Mouse (Mus musculus) midbrain, embryonic 15.5 days (tissue): Measurements from ENCODE around the gene Mettl23. TPM values are rescaled to one million over a fixed set of nuclear protein-coding genes. Genes with fewer than 3 reads are reported as not detected.
"Not testable (repeated sequence)": the region's sequence is repeated elsewhere in the genome, so short reads cannot be mapped to it uniquely, and the experiment has no call there.

Experiments
- ATAC-seq: fragments of 200-750 bp; cut with Nextera tagmentation; replicated peaks from 2 replicates; pipeline ENCODE4 v1.8.0; 2017; ENCODE audit warnings: moderate TSS enrichment
- H3K27ac ChIP-seq: fragments of 300-500 bp; sonication (generic); 2 replicates; pipeline ENCODE4 v1.5.1; 2015; ENCODE audit warnings: mild to moderate bottlenecking, inconsistent platforms
- H3K27me3 ChIP-seq: fragments of 300-500 bp; sonication (generic); replicated peaks from 2 replicates; pipeline ENCODE4 v1.6.1; 2015; ENCODE audit warnings: inconsistent platforms
- H3K36me3 ChIP-seq: fragments of 300-500 bp; sonication (generic); replicated peaks from 2 replicates; pipeline ENCODE4 v1.6.1; 2015; ENCODE audit warnings: inconsistent platforms
- H3K4me1 ChIP-seq: fragments of 300-500 bp; sonication (generic); 2 replicates; pipeline ENCODE4 v1.6.1; 2015; ENCODE audit warnings: inconsistent platforms
- H3K4me2 ChIP-seq: fragments of 300-500 bp; sonication (generic); 2 replicates; pipeline ENCODE4 v1.6.1; 2015; ENCODE audit warnings: inconsistent platforms, mild to moderate bottlenecking, moderate library complexity
- H3K4me3 ChIP-seq: fragments of 300-500 bp; sonication (generic); 2 replicates; pipeline ENCODE4 v1.5.1; 2015; ENCODE audit warnings: mild to moderate bottlenecking, inconsistent platforms
- H3K9ac ChIP-seq: fragments of 300-500 bp; sonication (generic); 2 replicates; pipeline ENCODE4 v1.6.1; 2015; ENCODE audit warnings: mild to moderate bottlenecking, inconsistent platforms
- H3K9me3 ChIP-seq: fragments of 300-500 bp; sonication (generic); 2 replicates; pipeline ENCODE4 v1.6.1; 2016; ENCODE audit warnings: inconsistent platforms
- WGBS: fragments of 180-500 bp; shearing (Covaris S2); methylation state at CpG from one replicate; pipeline ENCODE4 v1.1.7; 2015; ENCODE audit warnings: mixed read lengths; 5-methylcytosine and 5-hydroxymethylcytosine counted together
- polyA plus RNA-seq: library from polyadenylated mRNA; unstranded; fragments of >200 nt; fragmentation: Nextera tagmentation; extraction: Ambion mirVana; gene quantifications from 2 replicates; pipeline ENCODE4 v1.2.1, GENCODE M21; 2015

The Mettl23 gene
- polyA plus RNA-seq, 1 experiment from 2014 or later: 64.6 TPM

DNA sequence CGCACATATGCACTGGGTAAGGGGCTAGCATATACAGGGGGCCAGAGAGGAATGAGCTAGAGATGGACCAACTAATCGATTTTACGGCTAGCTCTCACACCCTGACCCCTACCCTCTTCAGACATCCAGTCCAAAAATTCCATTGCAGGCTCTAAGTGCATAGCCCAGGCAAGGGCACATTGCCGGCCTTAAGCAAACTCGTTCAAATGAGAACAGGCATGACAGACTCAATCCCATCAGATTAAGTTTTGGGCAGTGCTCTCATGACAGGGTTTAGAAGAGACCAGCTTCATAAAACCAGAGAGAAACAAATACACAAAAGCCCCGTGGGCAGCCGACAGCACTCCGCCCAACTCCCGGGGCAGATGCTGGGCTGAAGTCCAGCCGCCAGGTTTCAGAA is 20.9 kb upstream of the Mettl23 start:
- H3K4me3 ChIP-seq: no peak overlapping the region
- H3K4me1 ChIP-seq: peaks cover 23% of the 10 kb centered on the region
- no peak for ATAC-seq
- WGBS: 53% methylated on average over 10 of the region's 10 CpGs
- H3K9me3 ChIP-seq: no peaks in the 10 kb centered on the region
- no peaks in the 10 kb centered on the region for H3K27me3 ChIP-seq
- H3K9ac ChIP-seq: no peak overlapping the region
- H3K36me3 ChIP-seq: no peaks in the 10 kb centered on the region
- H3K4me2 ChIP-seq: no peak overlapping the region
- H3K27ac ChIP-seq: no peak overlapping the region

DNA sequence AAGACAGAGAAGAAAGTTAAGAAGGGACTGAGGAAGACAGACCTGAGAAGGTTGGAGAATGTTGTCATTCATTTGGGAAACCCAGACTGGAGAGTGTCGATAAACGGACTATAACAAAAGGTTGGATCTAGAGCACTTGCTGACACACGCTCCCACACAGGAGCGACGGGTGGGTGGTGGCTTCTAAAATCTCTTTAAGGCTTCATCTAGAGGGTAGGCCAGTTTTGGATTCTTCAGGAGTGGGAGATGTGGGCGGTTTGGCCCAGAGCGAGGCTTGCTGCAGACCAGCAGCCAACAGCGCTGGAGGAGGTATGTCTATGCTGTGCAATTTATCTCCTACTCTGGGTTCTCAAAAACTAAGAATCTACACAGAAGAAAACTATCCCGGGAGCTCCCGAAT is 20.5 kb upstream of the Mettl23 start:
- H3K4me2 ChIP-seq: no peak overlapping the region
- 88% methylated on average over 10 of the region's 10 CpGs for WGBS
- H3K36me3 ChIP-seq: no peaks in the 10 kb centered on the region
- H3K4me1 ChIP-seq: peaks cover 27% of the 10 kb centered on the region
- H3K9ac ChIP-seq: no peak overlapping the region
- no peak overlapping the region for H3K27ac ChIP-seq
- H3K27me3 ChIP-seq: no peaks in the 10 kb centered on the region
- ATAC-seq: no peak
- H3K4me3 ChIP-seq: no peak overlapping the region
- no peaks in the 10 kb centered on the region for H3K9me3 ChIP-seq

- Histone ChIP-seq H3K9me3 (no peaks in the 10 kb centered on the region), H3K36me3 (no peaks in the 10 kb centered on the region), H3K27me3 (no peaks in the 10 kb centered on the region), H3K9ac (no peak overlapping the region), H3K27ac (no peak overlapping the region), H3K4me2 (no peak overlapping the region), H3K4me1 (peaks cover 31% of the 10 kb centered on the region), H3K4me3 (no peak overlapping the region)
- ATAC-seq: no peak
- 95% methylated on average over 2 of the region's 2 CpGs for WGBS
Measured at GRCm38 (mm10) chr11:116823255-116823654, 19.8 kb upstream of the Mettl23 start.

- H3K9ac ChIP-seq, H3K27me3 ChIP-seq, ATAC-seq, H3K4me2 ChIP-seq, H3K4me3 ChIP-seq, H3K9me3 ChIP-seq, H3K27ac ChIP-seq, H3K36me3 ChIP-seq: not testable (repeated sequence)
- H3K4me1 ChIP-seq: peaks cover 34% of the 10 kb centered on the region
- WGBS: 95% methylated on average over 10 of the region's 10 CpGs
Measured at GRCm38 (mm10) chr11:116823885-116824284, 19.2 kb upstream of the Mettl23 start.

- H3K4me2 ChIP-seq: peak overlapping the region; percentile 5; the same call in 1 of the 2 replicates
- no peaks in the 10 kb centered on the region for H3K27me3 ChIP-seq
- no peak overlapping the region for H3K9ac ChIP-seq
- H3K36me3 ChIP-seq: no peaks in the 10 kb centered on the region
- no peaks in the 10 kb centered on the region for H3K9me3 ChIP-seq
- no peak for ATAC-seq
- 29% methylated on average over 5 of the region's 5 CpGs for WGBS
- peaks cover 34% of the 10 kb centered on the region for H3K4me1 ChIP-seq
- H3K4me3 ChIP-seq: no peak overlapping the region
- H3K27ac ChIP-seq: peak overlapping the region; percentile 31; the same call in 1 of the 2 replicates
Measured at GRCm38 (mm10) chr11:116825230-116825629, 17.8 kb upstream of the Mettl23 start.

DNA sequence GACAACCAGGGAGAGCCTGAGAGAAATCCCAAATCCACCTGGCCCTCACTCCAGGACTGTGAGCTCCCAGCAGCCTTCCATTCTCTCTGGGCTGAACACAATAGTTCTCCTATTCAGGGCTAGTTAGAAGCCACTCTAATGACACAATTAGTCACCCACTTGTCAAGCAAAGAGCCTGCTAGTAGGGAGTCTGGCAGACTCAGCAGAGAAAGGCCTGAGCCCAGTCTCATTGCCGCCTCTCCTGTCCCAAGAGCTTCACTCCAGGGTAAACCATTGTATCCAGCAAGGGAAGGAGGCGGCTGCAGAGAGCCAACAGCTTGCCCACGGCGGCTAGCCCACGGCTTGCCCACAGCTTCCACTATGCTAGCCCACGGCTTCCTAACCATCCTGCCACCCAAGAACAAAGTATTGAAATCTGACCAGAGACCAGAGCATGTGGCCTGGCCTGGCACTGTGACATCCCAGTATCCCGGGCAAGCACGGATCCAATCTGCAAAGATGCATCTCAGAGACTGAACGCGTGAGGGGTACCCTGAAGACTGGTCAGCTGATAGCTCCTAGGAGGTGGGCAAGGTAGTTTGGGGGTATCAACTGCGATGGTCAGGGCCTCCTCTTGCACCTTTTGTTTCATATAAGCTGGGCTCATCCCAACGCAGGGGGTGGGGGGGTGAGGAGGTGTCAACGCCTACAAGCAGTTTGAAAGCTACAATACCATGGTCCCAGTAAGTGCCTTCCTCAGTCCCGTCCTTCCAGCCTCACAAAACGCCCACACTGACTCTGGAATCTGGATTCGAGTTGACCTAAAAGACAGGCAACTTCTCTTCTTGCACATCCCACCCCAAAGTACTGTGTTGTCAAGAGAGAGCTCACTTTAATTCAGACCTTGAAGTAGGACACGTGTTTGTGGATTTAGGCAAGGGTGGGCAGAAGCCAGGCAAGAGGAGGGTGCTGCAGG is 16.3 kb upstream of the Mettl23 start:
- Histone ChIP-seq H3K9me3 (no peaks in the 10 kb centered on the region), H3K27me3 (no peaks in the 10 kb centered on the region), H3K9ac (peak overlapping the region; percentile 68), H3K4me2 (peak overlapping the region; percentile 86), H3K4me1 (peaks cover 34% of the 10 kb centered on the region), H3K27ac (peak overlapping the region; percentile 31; the same call in 1 of the 2 replicates), H3K4me3 (peak overlapping the region; percentile 47), H3K36me3 (no peaks in the 10 kb centered on the region)
- no peak for ATAC-seq
- WGBS: 13% methylated on average over 17 of the region's 17 CpGs

- peak within 1 kb of the TSS; percentile 31; the same call in 1 of the 2 replicates for H3K27ac ChIP-seq
- H3K4me1 ChIP-seq: peaks cover 32% of the 10 kb centered on the region
- H3K4me2 ChIP-seq: peak within 1 kb of the TSS; percentile 86
- under 1% methylated on average over 69 of the region's 71 CpGs for WGBS
- no peaks in the 10 kb centered on the region for H3K36me3 ChIP-seq
- peak; percentile 37; the same call in 1 of the 2 replicates for ATAC-seq
- peak within 1 kb of the TSS; percentile 47 for H3K4me3 ChIP-seq
- H3K9me3 ChIP-seq: no peaks in the 10 kb centered on the region
- peak within 1 kb of the TSS; percentile 68 for H3K9ac ChIP-seq
- no peaks in the 10 kb centered on the region for H3K27me3 ChIP-seq
Measured at GRCm38 (mm10) chr11:116827534-116828165, 15.4 kb upstream of the Mettl23 start, which contains the start of gene Mxra7. Gene Mxra7, minus strand, starts transcription at chr11:116828046.

DNA sequence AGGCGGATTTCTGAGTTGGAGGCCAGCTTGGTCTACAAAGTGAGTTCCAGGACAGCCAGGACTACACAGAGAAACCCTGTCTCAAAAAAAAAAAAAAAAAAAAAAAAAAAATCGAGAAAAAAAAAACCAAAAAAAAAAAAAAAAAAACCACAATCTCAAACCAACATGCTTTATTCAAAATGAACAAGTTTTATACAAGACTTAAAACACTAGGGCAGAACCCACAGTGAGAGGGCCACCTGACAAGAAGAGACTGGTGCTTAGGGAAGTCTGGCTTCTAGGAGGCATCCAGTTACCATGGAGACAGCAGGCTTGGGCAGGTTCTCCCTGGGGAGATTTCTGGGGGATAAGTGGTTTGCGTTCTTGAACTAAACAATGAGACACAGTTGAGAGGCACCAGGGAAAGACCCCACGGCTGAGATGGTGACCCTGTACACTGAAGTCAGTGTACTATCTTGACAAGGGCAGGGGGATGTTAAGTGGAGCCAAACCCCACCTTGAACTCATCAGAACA is 10.8 kb upstream of the Mettl23 start:
- H3K9ac ChIP-seq: no peak overlapping the region
- peak overlapping the region; percentile 10; the same call in 1 of the 2 replicates for H3K27ac ChIP-seq
- H3K9me3 ChIP-seq: no peaks in the 10 kb centered on the region
- H3K4me1 ChIP-seq: peaks cover 15% of the 10 kb centered on the region
- H3K27me3 ChIP-seq: no peaks in the 10 kb centered on the region
- H3K4me3 ChIP-seq: no peak overlapping the region
- H3K4me2 ChIP-seq: no peak overlapping the region
- no peak for ATAC-seq
- H3K36me3 ChIP-seq: peaks cover 29% of the 10 kb centered on the region
- WGBS: 24% methylated on average over 4 of the region's 4 CpGs

DNA sequence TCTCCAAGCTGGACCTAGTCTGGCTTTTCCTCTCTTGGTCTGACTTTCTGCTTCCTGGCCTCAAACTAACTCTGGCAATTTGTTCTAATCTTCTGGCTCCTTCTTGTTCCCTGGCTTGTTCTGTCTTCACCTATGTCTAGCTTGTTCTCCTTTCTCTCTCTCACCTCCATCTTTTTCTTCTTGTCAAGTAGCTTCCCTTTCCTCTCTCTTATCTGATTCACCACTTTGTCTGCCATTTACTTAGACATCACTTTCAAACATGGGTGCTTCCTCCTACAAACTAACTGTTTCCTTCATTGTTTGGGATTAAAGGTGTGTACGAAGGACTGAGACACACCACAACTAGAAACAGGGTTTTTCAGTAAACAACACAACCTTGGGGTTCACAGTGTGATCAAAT is 8.1 kb upstream of the Mettl23 start:
- ATAC-seq: no peak
- H3K9ac ChIP-seq: no peak overlapping the region
- no peak overlapping the region for H3K4me3 ChIP-seq
- WGBS: 96% methylated on average over 1 of the region's 1 CpGs
- peaks cover 47% of the 10 kb centered on the region for H3K36me3 ChIP-seq
- no peaks in the 10 kb centered on the region for H3K9me3 ChIP-seq
- no peaks in the 10 kb centered on the region for H3K27me3 ChIP-seq
- peaks cover 15% of the 10 kb centered on the region for H3K4me1 ChIP-seq
- no peak overlapping the region for H3K27ac ChIP-seq
- no peak overlapping the region for H3K4me2 ChIP-seq

DNA sequence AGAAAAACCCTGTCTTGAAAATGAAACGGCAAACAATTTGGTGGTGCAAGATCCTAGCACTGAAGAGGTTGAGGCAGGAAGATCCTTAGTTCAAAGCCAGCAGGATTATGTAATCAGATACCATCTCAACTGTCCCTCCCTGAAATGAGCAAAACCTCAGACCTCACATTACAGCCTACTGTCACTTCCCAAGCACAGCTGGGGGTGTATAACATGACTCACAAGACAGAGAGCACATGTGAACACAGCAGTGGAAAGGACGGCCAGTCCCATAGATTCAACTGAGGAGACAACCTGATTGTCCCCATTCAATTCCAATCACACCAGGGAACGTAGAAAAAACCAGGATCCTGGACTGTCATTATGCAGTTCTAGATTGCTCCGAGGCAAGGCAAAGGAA is 6.8 kb upstream of the Mettl23 start:
- no peak overlapping the region for H3K9ac ChIP-seq
- no peak overlapping the region for H3K4me2 ChIP-seq
- WGBS: 93% methylated on average over 4 of the region's 4 CpGs
- H3K4me1 ChIP-seq: peaks cover 28% of the 10 kb centered on the region
- no peaks in the 10 kb centered on the region for H3K27me3 ChIP-seq
- no peak overlapping the region for H3K27ac ChIP-seq
- no peaks in the 10 kb centered on the region for H3K9me3 ChIP-seq
- H3K4me3 ChIP-seq: no peak overlapping the region
- H3K36me3 ChIP-seq: peaks cover 56% of the 10 kb centered on the region
- no peak for ATAC-seq

- no peaks in the 10 kb centered on the region for H3K27me3 ChIP-seq
- H3K27ac ChIP-seq: no peak overlapping the region
- peaks cover 36% of the 10 kb centered on the region for H3K4me1 ChIP-seq
- H3K9me3 ChIP-seq: no peaks in the 10 kb centered on the region
- 92% methylated on average over 10 of the region's 10 CpGs for WGBS
- H3K4me2 ChIP-seq: no peak overlapping the region
- no peak overlapping the region for H3K9ac ChIP-seq
- peaks cover 56% of the 10 kb centered on the region for H3K36me3 ChIP-seq
- no peak overlapping the region for H3K4me3 ChIP-seq
- ATAC-seq: no peak
Measured at GRCm38 (mm10) chr11:116837441-116837840, 5.6 kb upstream of the Mettl23 start.

DNA sequence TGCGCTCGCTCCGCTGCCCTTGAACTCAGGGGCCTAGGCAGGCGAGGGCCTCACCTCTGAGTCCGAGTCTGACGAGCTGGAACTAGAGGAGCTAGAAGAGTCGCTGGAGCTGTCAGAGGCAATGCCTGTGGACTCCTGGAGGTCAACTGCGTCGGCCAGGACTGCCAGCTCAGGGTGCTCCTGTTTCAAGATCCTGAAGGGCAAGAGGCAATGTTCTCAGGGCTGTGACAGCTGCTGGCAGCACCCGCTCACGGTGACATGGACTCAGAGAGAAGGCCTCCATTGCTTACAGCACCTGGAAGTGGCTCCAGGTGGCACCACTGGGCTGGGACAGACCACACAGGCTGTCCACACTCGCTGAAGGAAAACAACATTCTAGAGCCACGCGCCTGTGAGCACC is 4.1 kb upstream of the Mettl23 start:
- Histone ChIP-seq H3K4me1 (peaks cover 36% of the 10 kb centered on the region), H3K4me2 (no peak overlapping the region), H3K27me3 (no peaks in the 10 kb centered on the region), H3K4me3 (no peak overlapping the region), H3K9ac (no peak overlapping the region; the same call in 1 of the 2 replicates), H3K36me3 (peaks cover 56% of the 10 kb centered on the region), H3K27ac (no peak overlapping the region), H3K9me3 (no peaks in the 10 kb centered on the region)
- ATAC-seq: no peak
- 89% methylated on average over 14 of the region's 14 CpGs for WGBS
